ENCODE assay signal across 8 mouse cellular contexts in genomic region chr19:26605438-26606320, GRCm38 (mm10). TPM values are rescaled to one million over a fixed set of nuclear protein-coding genes. Genes with fewer than 3 reads are reported as not detected.
DNase-seq lines count a peak whose midpoint lies in the region; ATAC-seq lines count a peak whose summit lies in the region.

No protein-coding gene starts in this region.

- H3K9me3 ChIP-seq in forebrain, embryonic 11.5 days (ENCODE audit: control insufficient read depth, low read length): no peaks in the 10 kb centered on the region

- ATAC-seq in forebrain, embryonic 11.5 days (replicated peaks; ENCODE audit: low FRiP score): no peak; the same call in 1 of the 2 replicates

- H3K36me3 ChIP-seq in forebrain, embryonic 11.5 days (ENCODE audit: control insufficient read depth, insufficient read depth, low read length): no peaks in the 10 kb centered on the region

- no peak overlapping the region for H3K27ac ChIP-seq in forebrain, embryonic 11.5 days (ENCODE audit: low read depth, low read length)

- H3K9ac ChIP-seq in forebrain, embryonic 11.5 days (ENCODE audit: low read length): peak overlapping the region; percentile 51

- peaks cover 8% of the 10 kb centered on the region for H3K4me1 ChIP-seq in forebrain, embryonic 11.5 days (replicated peaks; ENCODE audit: control insufficient read depth, insufficient read depth, low read length)

- H3K4me3 ChIP-seq in forebrain, embryonic 11.5 days (ENCODE audit: low read depth, low read length): peak overlapping the region; percentile 61

- peak; percentile 64 for DNase-seq in A20 (ENCODE audit: low read depth, low spot score)
- DNase-seq in adrenal gland, postnatal 14 days: peak; percentile 76
- peak; percentile 74 for DNase-seq in forebrain, embryonic 11.5 days (ENCODE audit: low spot score)
- DNase-seq in heart, postnatal 10 days: peak; percentile 69 to 73
- DNase-seq in large intestine, adult 2 months (ENCODE audit: low read depth, low spot score): peak; percentile 18
- peak; percentile 57 to 63 for DNase-seq in lung, adult 18-20 months
- DNase-seq in ovary, postnatal 10 days (ENCODE audit: low spot score): peak; percentile 46
- DNase-seq in thymus, postnatal 0 days (ENCODE audit: low spot score): peak; percentile 35

- peak overlapping the region; percentile 100 for H3K4me2 ChIP-seq in forebrain, embryonic 11.5 days (ENCODE audit: low read depth, low read length, severe bottlenecking)

- peaks cover 41% of the 10 kb centered on the region for H3K27me3 ChIP-seq in forebrain, embryonic 11.5 days (ENCODE audit: control insufficient read depth, insufficient read depth, low read length)

- WGBS in forebrain, embryonic 11.5 days: under 1% methylated on average over 44 of the region's 44 CpGs
- WGBS in large intestine, adult 2 months: under 1% methylated on average over 44 of the region's 44 CpGs

- intact Hi-C loops in heart, postnatal 10 days (cut with DNase I): loop anchor here (2.0 to 5.0 kb wide), 3 partner anchors 33 to 827 kb away; no protein-coding TSS in a partner anchor

RNA-seq across cellular contexts. Expression of gene Smarca2, which starts 0.8 kb away (rescaled TPM):
- total RNA-seq in adrenal gland, postnatal 14 days (2021): 74.6 and 80.2 TPM in 2 replicates
- polyA plus RNA-seq in forebrain, embryonic 11.5 days (2014; fragmentation: Nextera tagmentation; extraction: Ambion mirVana): 45.4 and 45.5 TPM in 2 replicates
- 10 to 100 TPM; 69.6 to 70.0 TPM for total RNA-seq in heart, postnatal 10 days (2021)
- polyA plus RNA-seq in large intestine, adult 2 months (2012; rRNA removed): 8.1 and 11.0 TPM in 2 replicates
- 20.8 and 23.9 TPM in 2 replicates for polyA plus RNA-seq in thymus, postnatal 0 days (2015; fragmentation: Nextera tagmentation; extraction: Ambion mirVana)

Comparison
In these comparisons a context has a peak if more than half of its experiments do, and no peak if none do; other contexts are left out.
1. DNase-seq: peak in every context shown above with its lines; median percentile 76 in adrenal gland, postnatal 14 days; 74 in forebrain, embryonic 11.5 days; 71 in heart, postnatal 10 days; 64 in A20; 60 in lung, adult 18-20 months; 46 in ovary, postnatal 10 days; 35 in thymus, postnatal 0 days; 18 in large intestine, adult 2 months.